ENCODE assay signal across 8 mouse cellular contexts in genomic region chr2:122765794-122766145, GRCm38 (mm10). TPM values are rescaled to one million over a fixed set of nuclear protein-coding genes. Genes with fewer than 3 reads are reported as not detected.
A peak's percentile ranks its signal among the peaks of the same experiment; 100 is the strongest.
DNase-seq lines count a peak whose midpoint lies in the region; ATAC-seq and TF ChIP-seq lines count a peak whose summit lies in the region.

No protein-coding gene starts in this region.

- in situ Hi-C loops in ES-E14 (cut with MboI; ENCODE audit: low sequenced_read_pairs in 2 of 2, unreplicated experiment in 2 of 2) = no loop called here

- peak overlapping the region; percentile 91 for H3K4me2 ChIP-seq in heart, embryonic 14.5 days (ENCODE audit: low read length)
- peak overlapping the region; percentile 60 for H3K4me2 ChIP-seq in forebrain, embryonic 16.5 days (ENCODE audit: low read length)

- H3K79me2 ChIP-seq in macrophage (ENCODE audit: inconsistent target) = peaks cover 46% of the 10 kb centered on the region; the same call in 1 of the 2 replicates

- H3K4me3 ChIP-seq in heart, embryonic 14.5 days (ENCODE audit: control insufficient read depth in 1 of 2, insufficient read depth in 1 of 2, low read depth in 1 of 2, low read length in 2 of 2) = peak overlapping the region; percentile 55 to 56
- H3K4me3 ChIP-seq in ES-E14 (ENCODE audit: insufficient read depth in 1 of 2, low read depth in 1 of 2, low read length in 2 of 2, poor library complexity in 1 of 2, severe bottlenecking in 1 of 2) = peak overlapping the region; percentile 57 to 67; a peak in 3 of 4 replicates
- peak overlapping the region; percentile 38 for H3K4me3 ChIP-seq in forebrain, embryonic 16.5 days (replicated peaks; ENCODE audit: low read length)
- peak overlapping the region; percentile 68 for H3K4me3 ChIP-seq in macrophage (ENCODE audit: inconsistent target)

- no peaks in the 10 kb centered on the region for H3K36me3 ChIP-seq in heart, embryonic 14.5 days (ENCODE audit: control insufficient read depth, insufficient read depth, low read length)
- H3K36me3 ChIP-seq in ES-E14 (ENCODE audit: control insufficient read depth, insufficient read depth, low read length, poor library complexity, severe bottlenecking) = no peaks in the 10 kb centered on the region
- H3K36me3 ChIP-seq in forebrain, embryonic 16.5 days (ENCODE audit: control insufficient read depth, insufficient read depth) = no peaks in the 10 kb centered on the region
- H3K36me3 ChIP-seq in macrophage (ENCODE audit: inconsistent target) = no peaks in the 10 kb centered on the region

- ATAC-seq in heart, embryonic 14.5 days (ENCODE audit: insufficient number of reproducible peaks, insufficient read depth, low FRiP score, low read depth) = no peak
- no peak for ATAC-seq in forebrain, embryonic 16.5 days

- DNase-seq in heart, postnatal 4 days = no peak
- DNase-seq in ES-E14 (ENCODE audit: low read depth, low spot score) = no peak
- DNase-seq in gastrocnemius, postnatal 14 days = no peak
- DNase-seq in layer of hippocampus, postnatal 36 days = no peak
- DNase-seq in left cerebral cortex, postnatal 25 days (ENCODE audit: low spot score in 2 of 2) = no peak

- no peak overlapping the region for H3K27ac ChIP-seq in heart, embryonic 14.5 days (replicated peaks in 1 of 2; ENCODE audit: control insufficient read depth in 1 of 2, insufficient read depth in 1 of 2, low read depth in 2 of 2, low read length in 2 of 2)
- H3K27ac ChIP-seq in ES-E14 (ENCODE audit: insufficient read depth, low read depth, low read length, poor library complexity, severe bottlenecking) (no peak overlapping the region), macrophage (peak overlapping the region; percentile 58)
- H3K27ac ChIP-seq in forebrain, embryonic 16.5 days (ENCODE audit: low read length) = no peak overlapping the region

- no peaks in the 10 kb centered on the region for H3K9me3 ChIP-seq in heart, embryonic 14.5 days (ENCODE audit: control insufficient read depth, low read length)
- H3K9me3 ChIP-seq in ES-E14 (ENCODE audit: control insufficient read depth, insufficient read depth, low read depth, low read length) = no peaks in the 10 kb centered on the region
- H3K9me3 ChIP-seq in forebrain, embryonic 16.5 days (ENCODE audit: control insufficient read depth, low read length) = no peaks in the 10 kb centered on the region

- 44% methylated on average over 3 of the region's 3 CpGs for WGBS in heart, embryonic 14.5 days
- WGBS in forebrain, embryonic 16.5 days = 25% methylated on average over 3 of the region's 3 CpGs
- 45% methylated on average over 3 of the region's 3 CpGs for WGBS in macrophage (ENCODE audit: missing documents)

- H3K4me1 ChIP-seq in heart, embryonic 14.5 days (ENCODE audit: control insufficient read depth in 2 of 2, insufficient read depth in 2 of 2, low read length in 2 of 2) = peaks cover 0 to 3% of the 10 kb centered on the region in 2 experiments; a peak in 1 of 4 replicates
- H3K4me1 ChIP-seq in ES-E14 (ENCODE audit: control insufficient read depth in 2 of 2, insufficient read depth in 2 of 2, low read length in 2 of 2, poor library complexity in 1 of 2) = peaks cover 0 to 2% of the 10 kb centered on the region in 2 experiments; a peak in 1 of 4 replicates
- peaks cover 6% of the 10 kb centered on the region for H3K4me1 ChIP-seq in forebrain, embryonic 16.5 days (replicated peaks; ENCODE audit: control insufficient read depth, insufficient read depth, low read length)

- H3K27me3 ChIP-seq in heart, embryonic 14.5 days (ENCODE audit: control insufficient read depth, insufficient read depth, low read length) = 0 out of 2 replicates have a peak, but pooled peaks cover 4% of the 10 kb centered on the region
- peaks cover 11% of the 10 kb centered on the region for H3K27me3 ChIP-seq in forebrain, embryonic 16.5 days (replicated peaks; ENCODE audit: control insufficient read depth, insufficient read depth, low read length)

- H3K9ac ChIP-seq in heart, embryonic 14.5 days (ENCODE audit: low read length) = peak overlapping the region; percentile 78
- no peak overlapping the region for H3K9ac ChIP-seq in ES-E14 (ENCODE audit: insufficient read depth, low read depth, low read length, poor library complexity, severe bottlenecking)
- H3K9ac ChIP-seq in forebrain, embryonic 16.5 days (replicated peaks; ENCODE audit: low read depth, low read length) = no peak overlapping the region

- intact Hi-C loops in gastrocnemius, postnatal 14 days (cut with DNase I; ENCODE audit: low total_unique reads) = no loop called here
- intact Hi-C loops in left cerebral cortex, postnatal 25 days (cut with DNase I) = no loop called here

TF ChIP-seq in ES-E14, 5 proteins besides CTCF, POLR2A, EP300 and RAD21:
- TF ChIP-seq HCFC1 (IDR thresholded peaks at IDR 0.05; ENCODE audit: borderline replicate concordance, insufficient read depth, low read length) (no peak), ZC3H11A (IDR thresholded peaks at IDR 0.05; ENCODE audit: borderline replicate concordance, low read depth, low read length) (no peak), ZNF384 (IDR thresholded peaks at IDR 0.05; ENCODE audit: low read depth, low read length) (no peak), MAFK (IDR thresholded peaks at IDR 0.05; ENCODE audit: insufficient read depth, low read depth, low read length) (no peak)

RNA-seq across cellular contexts. Expression of gene Sqor, which starts 0.7 kb away (rescaled TPM):
- 7.5 and 8.3 TPM in 2 replicates for polyA plus RNA-seq in heart, embryonic 14.5 days (2014; fragmentation: Nextera tagmentation; extraction: Ambion mirVana)
- 1 to 10 TPM; 8.6 to 8.7 TPM for total RNA-seq in heart, postnatal 4 days (2021)
- total RNA-seq in ES-E14 (2012; rRNA removed) = 0.26 and 1.3 TPM in 2 replicates
- 2.1 and 3.8 TPM in 2 replicates for polyA plus RNA-seq in forebrain, embryonic 16.5 days (2015; fragmentation: Nextera tagmentation; extraction: Ambion mirVana)
- 10 to 100 TPM; 11.2 to 45.9 (median 25.5) TPM for total RNA-seq in macrophage (2018; cell fraction: chromatin; rRNA removed)
- 10 to 100 TPM; 32.7 to 48.8 (median 40.0) TPM for total RNA-seq in macrophage (2018; cell fraction: cytosol; rRNA removed)
- total RNA-seq in macrophage (2018; cell fraction: nucleus; rRNA removed) = 10 to 100 TPM; 12.2 to 46.1 (median 26.5) TPM
- 40.5 to 43.9 TPM (median 43.6 TPM) in 3 replicates for polyA plus RNA-seq in macrophage (2018)
- total RNA-seq in gastrocnemius, postnatal 14 days (2021) = 10 to 100 TPM in 1 of 2 experiments, 1 to 10 TPM in 1; 9.0 to 12.6 TPM
- 1 to 10 TPM; 5.3 to 5.9 TPM for total RNA-seq in layer of hippocampus, postnatal 36 days (2021)
- total RNA-seq in left cerebral cortex, postnatal 25 days (2021) = 1 to 10 TPM; 4.1 to 5.5 TPM

RNA-seq across cellular contexts. Expression of gene Bloc1s6, which starts 27.5 kb away (rescaled TPM):
- 31.3 and 33.5 TPM in 2 replicates for polyA plus RNA-seq in heart, embryonic 14.5 days (2014; fragmentation: Nextera tagmentation; extraction: Ambion mirVana)
- total RNA-seq in heart, postnatal 4 days (2021) = 10 to 100 TPM; 12.8 to 16.0 TPM
- 7.1 and 11.6 TPM in 2 replicates for total RNA-seq in ES-E14 (2012; rRNA removed)
- 93.1 and 95.6 TPM in 2 replicates for polyA plus RNA-seq in forebrain, embryonic 16.5 days (2015; fragmentation: Nextera tagmentation; extraction: Ambion mirVana)
- 10 to 100 TPM in 15 of 26 experiments, 1 to 10 TPM in 11; 2.2 to 22.3 (median 10.8) TPM for total RNA-seq in macrophage (2018; cell fraction: chromatin; rRNA removed)
- 10 to 100 TPM; 31.1 to 97.3 (median 60.1) TPM for total RNA-seq in macrophage (2018; cell fraction: cytosol; rRNA removed)
- total RNA-seq in macrophage (2018; cell fraction: nucleus; rRNA removed) = 10 to 100 TPM in 22 of 26 experiments, 1 to 10 TPM in 4; 5.6 to 46.2 (median 25.0) TPM
- 46.9 to 66.1 TPM (median 61.2 TPM) in 3 replicates for polyA plus RNA-seq in macrophage (2018)
- total RNA-seq in gastrocnemius, postnatal 14 days (2021) = 10 to 100 TPM; 16.8 to 19.3 TPM
- total RNA-seq in layer of hippocampus, postnatal 36 days (2021) = 10 to 100 TPM; 19.9 to 28.0 TPM
- total RNA-seq in left cerebral cortex, postnatal 25 days (2021) = 10 to 100 TPM; 26.1 to 35.3 TPM
